Mouse (Mus musculus): Measurements from ENCODE around the gene Olfr209.

DNA sequence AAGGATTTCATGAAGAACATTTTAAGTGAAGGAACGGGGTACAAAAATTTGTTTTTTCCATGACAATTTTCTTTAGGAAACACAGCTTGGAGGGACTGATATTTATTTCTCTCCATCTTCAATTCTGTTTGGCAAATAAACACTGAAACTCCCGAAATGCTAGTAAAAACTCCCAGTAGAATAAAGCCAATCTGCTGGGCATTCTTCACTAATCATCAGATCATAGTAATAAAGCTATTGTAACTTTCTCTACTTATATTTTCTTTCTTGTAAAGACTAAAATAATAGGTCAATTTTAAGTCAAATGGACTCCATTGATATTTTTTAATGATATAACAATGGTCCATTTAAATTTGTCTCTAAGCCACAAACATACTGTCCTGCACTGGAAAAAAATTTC lies at the start of gene Olfr209:
- TF ChIP-seq CTCF (IDR thresholded peaks at IDR 0.05; ENCODE audit: borderline replicate concordance, insufficient read depth, low read depth, low read length) (no peak), POLR2A (IDR thresholded peaks at IDR 0.05; ENCODE audit: borderline replicate concordance, insufficient read depth, low read length) (no peak)

Data from cerebellum, adult 2 months (tissue).